Mouse (Mus musculus) intestine, embryonic 14.5 days (tissue): ENCODE data around the gene Clpb. TPM values are rescaled to one million over a fixed set of nuclear protein-coding genes. Genes with fewer than 3 reads are reported as not detected.

Source experiments
- ATAC-seq: fragments of 200-750 bp; cut with Nextera tagmentation; replicated peaks from 2 replicates; pipeline ENCODE4 v1.8.0; 2017; ENCODE audit warnings: low read depth, moderate number of reproducible peaks, moderate TSS enrichment, moderate library complexity; ENCODE audit not compliant: low FRiP score, low TSS enrichment
- DNase-seq: peaks from one replicate; pipeline ENCODE4 v3.0.0-alpha.2; 2018; ENCODE audit warnings: low spot score
- H3K27ac ChIP-seq: fragments of 300-500 bp; sonication (generic); 2 replicates; pipeline ENCODE4 v1.5.1; 2014; ENCODE audit warnings: low read depth, mild to moderate bottlenecking, control low read depth
- H3K27me3 ChIP-seq: fragments of 300-500 bp; sonication (generic); replicated peaks from 2 replicates; pipeline ENCODE4 v1.6.1; 2014; ENCODE audit warnings: low read length, control low read depth; ENCODE audit not compliant: control insufficient read depth, insufficient read depth
- H3K36me3 ChIP-seq: fragments of 300-500 bp; sonication (generic); 2 replicates; pipeline ENCODE4 v1.6.1; 2014; ENCODE audit warnings: low read length, control low read depth; ENCODE audit not compliant: control insufficient read depth, insufficient read depth
- H3K4me1 ChIP-seq: fragments of 300-500 bp; sonication (generic); replicated peaks from 2 replicates; pipeline ENCODE4 v1.6.1; 2014; ENCODE audit warnings: low read length, control low read depth, mixed read lengths; ENCODE audit not compliant: control insufficient read depth, insufficient read depth
- H3K4me2 ChIP-seq: fragments of 300-500 bp; sonication (generic); 2 replicates; pipeline ENCODE4 v1.6.1; 2014; ENCODE audit warnings: low read length
- H3K4me3 ChIP-seq: fragments of 300-500 bp; sonication (generic); 2 replicates; pipeline ENCODE4 v1.5.1; 2014; ENCODE audit warnings: low read depth, low read length, control low read depth, mixed read lengths
- H3K9ac ChIP-seq: fragments of 300-500 bp; sonication (generic); 2 replicates; pipeline ENCODE4 v1.6.1; 2014; ENCODE audit warnings: mild to moderate bottlenecking, low read length
- H3K9me3 ChIP-seq: fragments of 300-500 bp; sonication (generic); 2 replicates; pipeline ENCODE4 v1.6.1; 2016; ENCODE audit warnings: low read length, control low read depth; ENCODE audit not compliant: control insufficient read depth
- WGBS: fragments of 180-500 bp; shearing (Covaris S2); extraction: QIAGEN DNeasy Blood & Tissue Kit; methylation state at CpG from one replicate; pipeline ENCODE4 v1.1.7; 2014; 5-methylcytosine and 5-hydroxymethylcytosine counted together
- polyA plus RNA-seq: library from polyadenylated mRNA; unstranded; fragments of >200 nt; fragmentation: Nextera tagmentation; extraction: Ambion mirVana; gene quantifications from 2 replicates; pipeline ENCODE4 v1.2.1, GENCODE M21; 2014

The Clpb gene
- polyA plus RNA-seq, 1 experiment from 2014 or later = 50.8 TPM

GRCm38 (mm10) chr7:101746559-101747334, 83.3 kb downstream of the Clpb start:
- no peak overlapping the region for H3K27ac ChIP-seq
- H3K4me3 ChIP-seq = no peak overlapping the region
- no peak for DNase-seq
- H3K4me2 ChIP-seq = no peak overlapping the region
- no peaks in the 10 kb centered on the region for H3K27me3 ChIP-seq
- H3K9me3 ChIP-seq = no peaks in the 10 kb centered on the region
- peaks cover 13% of the 10 kb centered on the region; the same call in 1 of the 2 replicates for H3K4me1 ChIP-seq
- H3K36me3 ChIP-seq = 0 out of 2 replicates have a peak, but pooled peaks cover 5% of the 10 kb centered on the region
- no peak overlapping the region for H3K9ac ChIP-seq
- WGBS = 39% methylated on average over 12 of the region's 12 CpGs
- no peak for ATAC-seq

DNA sequence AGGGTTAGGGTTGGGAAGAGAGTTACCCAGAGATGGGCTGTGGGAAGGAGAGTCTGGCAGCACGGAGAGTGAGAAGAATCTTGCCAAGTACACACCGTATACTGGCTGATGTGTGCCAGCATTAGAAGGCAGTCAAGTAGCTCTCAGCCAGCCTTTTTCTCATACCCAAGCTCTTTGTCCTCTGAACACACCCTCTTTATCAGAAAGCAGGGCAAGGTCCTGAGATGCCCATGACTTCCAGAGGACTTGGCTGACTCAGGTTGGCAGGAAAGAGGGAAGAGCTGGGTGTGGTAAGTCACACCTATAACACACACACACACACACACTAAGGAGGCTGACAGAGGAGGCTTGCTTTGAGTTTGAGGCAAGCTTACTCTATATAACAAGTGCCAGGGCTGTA, 86.8 kb downstream of the Clpb start:
- peaks cover 4% of the 10 kb centered on the region; the same call in 1 of the 2 replicates for H3K4me1 ChIP-seq
- no peak overlapping the region for H3K4me3 ChIP-seq
- DNase-seq (no peak), ATAC-seq (no peak)
- peaks cover 14% of the 10 kb centered on the region; the same call in 1 of the 2 replicates for H3K36me3 ChIP-seq
- no peak overlapping the region for H3K4me2 ChIP-seq
- H3K9me3 ChIP-seq = no peaks in the 10 kb centered on the region
- no peaks in the 10 kb centered on the region for H3K27me3 ChIP-seq
- WGBS = 83% methylated on average over 2 of the region's 2 CpGs
- H3K9ac ChIP-seq = no peak overlapping the region
- no peak overlapping the region for H3K27ac ChIP-seq

- Histone ChIP-seq H3K4me1 (no peaks in the 10 kb centered on the region), H3K9me3 (no peaks in the 10 kb centered on the region), H3K36me3 (peaks cover 14% of the 10 kb centered on the region; the same call in 1 of the 2 replicates), H3K27ac (no peak overlapping the region), H3K4me3 (no peak overlapping the region), H3K27me3 (no peaks in the 10 kb centered on the region), H3K4me2 (no peak overlapping the region), H3K9ac (no peak overlapping the region)
- DNase-seq (no peak), ATAC-seq (no peak)
- WGBS = 91% methylated on average over 3 of the region's 3 CpGs
These were observed 88.9 kb downstream of the Clpb start for GRCm38 (mm10) chr7:101752346-101752745.

DNA sequence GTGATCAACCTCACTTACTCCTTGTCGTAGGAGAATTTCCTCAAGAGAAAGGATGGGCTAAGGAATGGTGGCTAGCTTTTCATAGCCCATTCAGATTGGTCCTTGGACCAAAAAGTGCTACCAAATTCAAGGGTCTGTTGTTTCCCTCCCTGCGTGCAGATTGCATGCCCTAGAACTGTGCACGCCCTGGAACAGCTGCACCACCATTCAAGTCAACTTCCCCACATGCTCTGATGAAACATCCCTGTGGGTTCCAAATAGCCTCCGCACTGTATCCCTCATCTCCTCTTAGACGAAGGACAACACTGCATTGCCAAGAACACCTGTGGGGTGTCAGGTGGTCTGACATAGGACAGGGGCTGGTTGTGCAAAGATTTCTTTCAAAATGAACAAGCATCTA, 90.1 kb downstream of the Clpb start:
- Histone ChIP-seq H3K4me3 (no peak overlapping the region), H3K27me3 (no peaks in the 10 kb centered on the region), H3K27ac (no peak overlapping the region), H3K36me3 (peaks cover 16% of the 10 kb centered on the region; the same call in 1 of the 2 replicates), H3K9ac (no peak overlapping the region), H3K4me1 (no peaks in the 10 kb centered on the region), H3K4me2 (no peak overlapping the region), H3K9me3 (no peaks in the 10 kb centered on the region)
- DNase-seq (no peak), ATAC-seq (no peak)
- 93% methylated on average over 5 of the region's 5 CpGs for WGBS

GRCm38 (mm10) chr7:101754416-101754815, 91.0 kb downstream of the Clpb start:
- Histone ChIP-seq H3K27me3 (no peaks in the 10 kb centered on the region), H3K4me2 (no peak overlapping the region), H3K9ac (no peak overlapping the region), H3K36me3 (peaks cover 16% of the 10 kb centered on the region; the same call in 1 of the 2 replicates), H3K9me3 (no peaks in the 10 kb centered on the region), H3K4me3 (no peak overlapping the region), H3K27ac (no peak overlapping the region), H3K4me1 (no peaks in the 10 kb centered on the region)
- WGBS = 88% methylated on average over 2 of the region's 2 CpGs
- ATAC-seq (no peak), DNase-seq (no peak)

- H3K27ac ChIP-seq = no peak overlapping the region
- no peaks in the 10 kb centered on the region for H3K27me3 ChIP-seq
- DNase-seq (no peak), ATAC-seq (no peak)
- 90% methylated on average over 6 of the region's 6 CpGs for WGBS
- H3K4me3 ChIP-seq = no peak overlapping the region
- H3K4me2 ChIP-seq = no peak overlapping the region
- H3K9me3 ChIP-seq = no peaks in the 10 kb centered on the region
- no peaks in the 10 kb centered on the region for H3K4me1 ChIP-seq
- peaks cover 16% of the 10 kb centered on the region; the same call in 1 of the 2 replicates for H3K36me3 ChIP-seq
- H3K9ac ChIP-seq = no peak overlapping the region
These were observed 91.9 kb downstream of the Clpb start for GRCm38 (mm10) chr7:101755301-101755700.

GRCm38 (mm10) chr7:101761899-101762780, 98.7 kb downstream of the Clpb start:
- Histone ChIP-seq H3K4me2 (no peak overlapping the region), H3K9me3 (no peaks in the 10 kb centered on the region), H3K4me1 (no peaks in the 10 kb centered on the region), H3K27me3 (no peaks in the 10 kb centered on the region), H3K27ac (no peak overlapping the region), H3K9ac (no peak overlapping the region), H3K4me3 (no peak overlapping the region), H3K36me3 (peaks cover 10% of the 10 kb centered on the region; the same call in 1 of the 2 replicates)
- ATAC-seq (no peak), DNase-seq (no peak)
- 87% methylated on average over 11 of the region's 11 CpGs for WGBS

DNA sequence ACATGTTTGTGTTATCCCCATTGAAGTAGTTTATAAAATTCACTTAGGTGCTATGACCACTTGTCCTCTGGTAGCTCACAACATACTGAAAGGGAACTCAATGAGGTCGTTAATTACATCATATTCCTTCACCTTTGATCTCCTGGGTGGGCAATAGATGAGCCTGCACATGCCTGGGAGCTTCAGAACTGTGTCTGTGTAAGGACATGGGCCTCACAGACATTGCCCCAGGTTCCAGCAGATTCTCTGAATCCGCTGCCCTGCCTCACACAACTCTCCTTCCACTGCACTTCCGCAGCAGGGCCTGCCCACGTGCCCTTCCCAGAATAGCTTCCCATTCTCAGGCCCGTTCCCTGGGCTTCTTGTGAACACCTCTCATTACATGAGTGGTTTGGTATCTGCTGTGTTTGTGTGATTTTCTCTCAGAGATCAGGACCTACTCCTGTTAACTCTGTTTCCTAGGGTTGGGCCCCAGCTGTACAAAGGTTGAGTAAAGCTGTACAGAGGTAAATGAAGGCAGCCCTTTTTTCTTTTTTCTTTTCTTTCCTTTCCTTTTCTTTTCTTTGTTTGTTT, 104.0 kb downstream of the Clpb start:
- 73% methylated on average over 5 of the region's 5 CpGs for WGBS
- DNase-seq (no peak), ATAC-seq (no peak)
- H3K4me1 ChIP-seq = no peaks in the 10 kb centered on the region
- H3K4me2 ChIP-seq = no peak overlapping the region
- H3K9ac ChIP-seq = no peak overlapping the region
- H3K4me3 ChIP-seq = no peak overlapping the region
- no peak overlapping the region for H3K27ac ChIP-seq
- no peaks in the 10 kb centered on the region for H3K27me3 ChIP-seq
- peaks cover 13% of the 10 kb centered on the region; the same call in 1 of the 2 replicates for H3K36me3 ChIP-seq
- no peaks in the 10 kb centered on the region for H3K9me3 ChIP-seq
